Mouse (Mus musculus): ENCODE measurements at regions not wholly inside any gene's neighbourhood (a gene's known extent, or its start where the extent isn't known, plus 50 kb on each side); places are given as distances from the start of the nearest gene placed in this dataset.

GRCm38 (mm10) chr10:118564041-118564440, 123.2 kb downstream of the Ifng start:
- Histone ChIP-seq H3K4me1 (ENCODE audit: control insufficient read depth in 2 of 2, insufficient read depth in 2 of 2, low read length in 2 of 2, poor library complexity in 1 of 2) (no peaks in the 10 kb centered on the region), H3K9me3 (ENCODE audit: control insufficient read depth, insufficient read depth, low read depth, low read length) (no peaks in the 10 kb centered on the region), H3K36me3 (ENCODE audit: control insufficient read depth, insufficient read depth, low read length, poor library complexity, severe bottlenecking) (no peaks in the 10 kb centered on the region), H3K9ac (ENCODE audit: insufficient read depth, low read depth, low read length, poor library complexity, severe bottlenecking) (no peak overlapping the region), H3K4me3 (ENCODE audit: insufficient read depth in 1 of 2, low read depth in 1 of 2, low read length in 2 of 2, poor library complexity in 1 of 2, severe bottlenecking in 1 of 2) (no peak overlapping the region), H3K27ac (ENCODE audit: insufficient read depth, low read depth, low read length, poor library complexity, severe bottlenecking) (no peak overlapping the region)
- TF ChIP-seq ZC3H11A (IDR thresholded peaks at IDR 0.05; ENCODE audit: borderline replicate concordance, low read depth, low read length): no peak
- no peak for TF ChIP-seq CHD2 (IDR thresholded peaks at IDR 0.05; ENCODE audit: low read depth, low read length)
- TF ChIP-seq ZNF384 (IDR thresholded peaks at IDR 0.05; ENCODE audit: low read depth, low read length): no peak
- TF ChIP-seq MAFK (IDR thresholded peaks at IDR 0.05; ENCODE audit: insufficient read depth, low read depth, low read length): no peak
- no peak for TF ChIP-seq HCFC1 (IDR thresholded peaks at IDR 0.05; ENCODE audit: borderline replicate concordance, insufficient read depth, low read length)
- in situ Hi-C loops (cut with MboI; ENCODE audit: low sequenced_read_pairs in 2 of 2, unreplicated experiment in 2 of 2): no loop called here
- no peak for DNase-seq (ENCODE audit: low read depth, low spot score)

- Histone ChIP-seq H3K9me3 (ENCODE audit: control insufficient read depth, insufficient read depth, low read depth, low read length) (no peaks in the 10 kb centered on the region), H3K9ac (ENCODE audit: insufficient read depth, low read depth, low read length, poor library complexity, severe bottlenecking) (no peak overlapping the region), H3K4me3 (ENCODE audit: insufficient read depth in 1 of 2, low read depth in 1 of 2, low read length in 2 of 2, poor library complexity in 1 of 2, severe bottlenecking in 1 of 2) (no peak overlapping the region), H3K27ac (ENCODE audit: insufficient read depth, low read depth, low read length, poor library complexity, severe bottlenecking) (no peak overlapping the region), H3K4me1 (ENCODE audit: control insufficient read depth in 2 of 2, insufficient read depth in 2 of 2, low read length in 2 of 2, poor library complexity in 1 of 2) (no peaks in the 10 kb centered on the region), H3K36me3 (ENCODE audit: control insufficient read depth, insufficient read depth, low read length, poor library complexity, severe bottlenecking) (no peaks in the 10 kb centered on the region)
- DNase-seq (ENCODE audit: low read depth, low spot score): no peak
- TF ChIP-seq ZNF384 (IDR thresholded peaks at IDR 0.05; ENCODE audit: low read depth, low read length): peak; percentile 80
- no peak for TF ChIP-seq MAFK (IDR thresholded peaks at IDR 0.05; ENCODE audit: insufficient read depth, low read depth, low read length)
- in situ Hi-C loops (cut with MboI; ENCODE audit: low sequenced_read_pairs in 2 of 2, unreplicated experiment in 2 of 2): no loop called here
These were observed 123.9 kb downstream of the Ifng start for GRCm38 (mm10) chr10:118564528-118565268.

GRCm38 (mm10) chr10:118568617-118569016, 127.8 kb downstream of the Ifng start:
- DNase-seq (ENCODE audit: low read depth, low spot score): no peak
- TF ChIP-seq ZNF384 (IDR thresholded peaks at IDR 0.05; ENCODE audit: low read depth, low read length) (no peak), HCFC1 (IDR thresholded peaks at IDR 0.05; ENCODE audit: borderline replicate concordance, insufficient read depth, low read length) (no peak), MAFK (IDR thresholded peaks at IDR 0.05; ENCODE audit: insufficient read depth, low read depth, low read length) (no peak), ZC3H11A (IDR thresholded peaks at IDR 0.05; ENCODE audit: borderline replicate concordance, low read depth, low read length) (no peak), CHD2 (IDR thresholded peaks at IDR 0.05; ENCODE audit: low read depth, low read length) (no peak)
- no peaks in the 10 kb centered on the region for H3K9me3 ChIP-seq (ENCODE audit: control insufficient read depth, insufficient read depth, low read depth, low read length)
- H3K4me1 ChIP-seq (ENCODE audit: control insufficient read depth in 2 of 2, insufficient read depth in 2 of 2, low read length in 2 of 2, poor library complexity in 1 of 2): no peaks in the 10 kb centered on the region
- H3K27ac ChIP-seq (ENCODE audit: insufficient read depth, low read depth, low read length, poor library complexity, severe bottlenecking): no peak overlapping the region
- no peaks in the 10 kb centered on the region for H3K36me3 ChIP-seq (ENCODE audit: control insufficient read depth, insufficient read depth, low read length, poor library complexity, severe bottlenecking)
- no peak overlapping the region for H3K9ac ChIP-seq (ENCODE audit: insufficient read depth, low read depth, low read length, poor library complexity, severe bottlenecking)
- no peak overlapping the region for H3K4me3 ChIP-seq (ENCODE audit: insufficient read depth in 1 of 2, low read depth in 1 of 2, low read length in 2 of 2, poor library complexity in 1 of 2, severe bottlenecking in 1 of 2)
- in situ Hi-C loops (cut with MboI; ENCODE audit: low sequenced_read_pairs in 2 of 2, unreplicated experiment in 2 of 2): no loop called here

GRCm38 (mm10) chr10:118569424-118569823, 128.6 kb downstream of the Ifng start:
- Histone ChIP-seq H3K9me3 (ENCODE audit: control insufficient read depth, insufficient read depth, low read depth, low read length) (no peaks in the 10 kb centered on the region), H3K27ac (ENCODE audit: insufficient read depth, low read depth, low read length, poor library complexity, severe bottlenecking) (no peak overlapping the region), H3K9ac (ENCODE audit: insufficient read depth, low read depth, low read length, poor library complexity, severe bottlenecking) (no peak overlapping the region), H3K36me3 (ENCODE audit: control insufficient read depth, insufficient read depth, low read length, poor library complexity, severe bottlenecking) (no peaks in the 10 kb centered on the region), H3K4me1 (ENCODE audit: control insufficient read depth in 2 of 2, insufficient read depth in 2 of 2, low read length in 2 of 2, poor library complexity in 1 of 2) (no peaks in the 10 kb centered on the region), H3K4me3 (ENCODE audit: insufficient read depth in 1 of 2, low read depth in 1 of 2, low read length in 2 of 2, poor library complexity in 1 of 2, severe bottlenecking in 1 of 2) (no peak overlapping the region)
- in situ Hi-C loops (cut with MboI; ENCODE audit: low sequenced_read_pairs in 2 of 2, unreplicated experiment in 2 of 2): no loop called here
- TF ChIP-seq MAFK (IDR thresholded peaks at IDR 0.05; ENCODE audit: insufficient read depth, low read depth, low read length) (no peak), HCFC1 (IDR thresholded peaks at IDR 0.05; ENCODE audit: borderline replicate concordance, insufficient read depth, low read length) (no peak), ZC3H11A (IDR thresholded peaks at IDR 0.05; ENCODE audit: borderline replicate concordance, low read depth, low read length) (no peak), CHD2 (IDR thresholded peaks at IDR 0.05; ENCODE audit: low read depth, low read length) (no peak), ZNF384 (IDR thresholded peaks at IDR 0.05; ENCODE audit: low read depth, low read length) (no peak)
- no peak for DNase-seq (ENCODE audit: low read depth, low spot score)

DNA sequence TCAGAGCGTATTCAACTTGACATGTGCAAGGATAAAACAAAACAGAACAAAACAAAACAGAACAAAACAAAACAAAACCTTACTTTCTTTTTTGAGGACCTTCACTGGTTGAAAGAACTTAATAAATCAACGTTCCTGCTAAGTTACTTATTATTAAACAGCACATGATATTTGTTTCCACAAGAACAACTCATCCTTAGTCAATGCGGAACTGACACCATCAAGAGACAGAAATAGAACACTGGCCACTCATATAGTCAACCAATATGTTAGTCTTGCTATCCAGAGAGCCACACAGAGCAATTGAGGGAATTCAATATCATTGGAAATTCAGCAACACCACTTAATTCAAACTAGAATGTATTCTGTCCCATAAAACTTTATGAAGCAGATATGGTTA, 132.4 kb downstream of the Ifng start:
- Histone ChIP-seq H3K36me3 (ENCODE audit: control insufficient read depth, insufficient read depth, low read length, poor library complexity, severe bottlenecking) (no peaks in the 10 kb centered on the region), H3K4me3 (ENCODE audit: insufficient read depth in 1 of 2, low read depth in 1 of 2, low read length in 2 of 2, poor library complexity in 1 of 2, severe bottlenecking in 1 of 2) (no peak overlapping the region), H3K9me3 (ENCODE audit: control insufficient read depth, insufficient read depth, low read depth, low read length) (no peaks in the 10 kb centered on the region), H3K9ac (ENCODE audit: insufficient read depth, low read depth, low read length, poor library complexity, severe bottlenecking) (no peak overlapping the region), H3K4me1 (ENCODE audit: control insufficient read depth in 2 of 2, insufficient read depth in 2 of 2, low read length in 2 of 2, poor library complexity in 1 of 2) (no peaks in the 10 kb centered on the region), H3K27ac (ENCODE audit: insufficient read depth, low read depth, low read length, poor library complexity, severe bottlenecking) (no peak overlapping the region)
- in situ Hi-C loops (cut with MboI; ENCODE audit: low sequenced_read_pairs in 2 of 2, unreplicated experiment in 2 of 2): no loop called here
- TF ChIP-seq CHD2 (IDR thresholded peaks at IDR 0.05; ENCODE audit: low read depth, low read length) (no peak), ZNF384 (IDR thresholded peaks at IDR 0.05; ENCODE audit: low read depth, low read length) (no peak), ZC3H11A (IDR thresholded peaks at IDR 0.05; ENCODE audit: borderline replicate concordance, low read depth, low read length) (no peak), MAFK (IDR thresholded peaks at IDR 0.05; ENCODE audit: insufficient read depth, low read depth, low read length) (no peak), HCFC1 (IDR thresholded peaks at IDR 0.05; ENCODE audit: borderline replicate concordance, insufficient read depth, low read length) (no peak)
- DNase-seq (ENCODE audit: low read depth, low spot score): no peak

Data from ES-E14 (cell line).